Mouse (Mus musculus): Measurements from ENCODE around the gene Ccdc91. TPM values are rescaled to one million over a fixed set of nuclear protein-coding genes. Genes with fewer than 3 reads are reported as not detected.

Ccdc91 gene
- polyA plus RNA-seq, 1 experiment, result 16.5 TPM

DNA sequence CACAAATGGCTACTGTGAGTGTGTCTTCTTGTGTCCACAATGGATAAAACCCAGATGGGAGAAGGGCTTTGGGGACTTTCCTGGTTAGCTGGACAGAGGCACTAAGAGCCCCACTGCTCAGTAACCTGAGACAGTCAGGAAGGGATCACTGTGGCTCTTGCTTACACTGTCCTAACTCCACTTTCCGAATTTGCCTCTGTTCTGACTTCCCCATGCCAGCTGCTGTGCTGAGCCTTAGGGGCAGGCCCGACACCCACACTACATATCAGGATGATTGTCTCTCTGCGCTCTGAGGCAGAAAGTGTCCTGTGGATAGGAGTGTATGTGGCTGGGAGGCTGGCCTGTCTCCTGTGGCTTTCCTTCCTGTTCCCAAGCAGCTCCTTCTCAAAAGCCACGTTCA is 97.5 kb downstream of the Ccdc91 start:
- Histone ChIP-seq H3K27me3 (ENCODE audit: control insufficient read depth, insufficient read depth, low read length, poor library complexity, severe bottlenecking) (no peaks in the 10 kb centered on the region), H3K4me3 (ENCODE audit: low read depth, low read length) (no peak overlapping the region), H3K9me3 (replicated peaks; ENCODE audit: control insufficient read depth, insufficient read depth, low read length, poor library complexity, severe bottlenecking) (no peaks in the 10 kb centered on the region), H3K4me1 (ENCODE audit: control insufficient read depth, insufficient read depth, low read length) (no peaks in the 10 kb centered on the region), H3K9ac (ENCODE audit: low read depth, poor library complexity, severe bottlenecking) (no peak overlapping the region), H3K36me3 (ENCODE audit: control insufficient read depth, insufficient read depth, low read length, poor library complexity, severe bottlenecking) (no peaks in the 10 kb centered on the region), H3K27ac (ENCODE audit: insufficient read depth, low read length) (no peak overlapping the region)
- no peak for TF ChIP-seq CTCF (IDR thresholded peaks at IDR 0.05; ENCODE audit: low read depth, low read length)
- no peak for TF ChIP-seq EP300 (IDR thresholded peaks at IDR 0.05; ENCODE audit: insufficient read depth, low read depth, low read length)
- TF ChIP-seq POLR2A (IDR thresholded peaks at IDR 0.05; ENCODE audit: insufficient read depth, low read length), result no peak

DNA sequence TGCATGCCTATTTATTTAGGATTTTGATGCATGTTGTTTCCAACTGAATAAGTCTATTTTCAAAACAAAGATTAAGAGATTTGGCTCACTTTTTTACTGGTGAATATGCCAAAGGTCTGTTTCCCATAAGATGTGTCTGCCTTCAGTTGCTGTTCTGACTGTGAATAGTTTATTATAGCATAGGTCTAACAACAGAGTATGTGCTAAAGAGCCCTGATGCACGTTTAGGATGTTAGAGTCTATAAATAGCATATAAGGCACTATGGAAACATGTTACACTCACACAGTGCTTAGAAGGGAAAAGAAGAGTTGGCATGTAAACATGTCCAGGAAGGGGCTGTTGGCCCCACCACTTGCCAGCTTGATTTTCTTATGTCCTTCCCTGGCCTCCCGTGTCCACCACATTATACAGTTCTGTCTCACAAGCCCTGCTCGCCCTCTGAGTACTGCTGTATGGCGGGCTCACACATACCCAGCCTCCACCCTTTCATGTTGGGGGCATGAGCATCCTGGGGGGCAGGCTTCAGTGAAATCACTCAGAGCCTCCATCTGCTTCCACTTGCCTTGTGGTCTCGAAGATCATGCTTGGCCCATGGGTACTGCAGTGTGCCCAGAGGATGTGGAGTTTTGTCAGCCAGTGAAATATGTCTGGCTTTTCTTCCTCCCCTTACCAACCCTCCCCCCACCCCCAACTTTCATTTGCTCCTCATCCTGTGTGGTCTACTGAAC is 99.0 kb downstream of the Ccdc91 start:
- Histone ChIP-seq H3K36me3 (ENCODE audit: control insufficient read depth, insufficient read depth, low read length, poor library complexity, severe bottlenecking) (no peaks in the 10 kb centered on the region), H3K4me3 (ENCODE audit: low read depth, low read length) (no peak overlapping the region), H3K9ac (ENCODE audit: low read depth, poor library complexity, severe bottlenecking) (no peak overlapping the region), H3K4me1 (ENCODE audit: control insufficient read depth, insufficient read depth, low read length) (no peaks in the 10 kb centered on the region), H3K27me3 (ENCODE audit: control insufficient read depth, insufficient read depth, low read length, poor library complexity, severe bottlenecking) (no peaks in the 10 kb centered on the region), H3K9me3 (replicated peaks; ENCODE audit: control insufficient read depth, insufficient read depth, low read length, poor library complexity, severe bottlenecking) (no peaks in the 10 kb centered on the region), H3K27ac (ENCODE audit: insufficient read depth, low read length) (no peak overlapping the region)
- no peak for TF ChIP-seq EP300 (IDR thresholded peaks at IDR 0.05; ENCODE audit: insufficient read depth, low read depth, low read length)
- TF ChIP-seq CTCF (IDR thresholded peaks at IDR 0.05; ENCODE audit: low read depth, low read length), result no peak
- TF ChIP-seq POLR2A (IDR thresholded peaks at IDR 0.05; ENCODE audit: insufficient read depth, low read length), result no peak

DNA sequence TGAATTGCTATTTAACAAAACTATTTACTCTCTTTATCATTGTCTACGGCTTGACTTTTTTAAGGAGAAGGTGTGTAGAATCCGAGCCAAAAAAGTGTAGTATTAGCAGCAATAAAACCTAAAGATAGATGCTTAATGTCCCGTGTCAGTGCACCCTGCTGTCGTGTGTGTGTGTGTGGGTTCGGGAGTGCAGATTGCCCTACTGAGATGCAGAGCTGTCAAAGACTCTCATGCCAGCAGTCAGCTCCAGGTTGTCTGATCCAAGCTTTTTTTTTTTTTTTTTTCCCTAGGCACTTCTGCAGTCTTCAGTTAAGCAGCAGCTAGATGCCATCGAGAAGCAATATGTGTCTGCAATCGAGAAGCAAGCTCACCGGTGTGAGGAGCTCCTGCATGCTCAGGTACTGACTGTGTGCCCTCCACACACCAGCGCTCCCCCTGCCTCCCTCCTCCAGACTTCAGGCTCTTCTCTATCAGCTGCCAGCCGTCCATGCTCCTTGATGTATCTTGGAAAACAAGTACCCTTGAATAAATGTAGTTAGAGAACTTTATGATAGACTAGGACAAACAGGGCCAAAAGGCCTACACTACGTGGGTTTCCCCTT is 99.7 kb downstream of the Ccdc91 start:
- TF ChIP-seq CTCF (IDR thresholded peaks at IDR 0.05; ENCODE audit: low read depth, low read length), result no peak
- no peak for TF ChIP-seq EP300 (IDR thresholded peaks at IDR 0.05; ENCODE audit: insufficient read depth, low read depth, low read length)
- no peak for TF ChIP-seq POLR2A (IDR thresholded peaks at IDR 0.05; ENCODE audit: insufficient read depth, low read length)
- no peak overlapping the region for H3K4me3 ChIP-seq (ENCODE audit: low read depth, low read length)
- no peaks in the 10 kb centered on the region for H3K9me3 ChIP-seq (replicated peaks; ENCODE audit: control insufficient read depth, insufficient read depth, low read length, poor library complexity, severe bottlenecking)
- no peaks in the 10 kb centered on the region for H3K36me3 ChIP-seq (ENCODE audit: control insufficient read depth, insufficient read depth, low read length, poor library complexity, severe bottlenecking)
- no peaks in the 10 kb centered on the region for H3K4me1 ChIP-seq (ENCODE audit: control insufficient read depth, insufficient read depth, low read length)
- H3K27me3 ChIP-seq (ENCODE audit: control insufficient read depth, insufficient read depth, low read length, poor library complexity, severe bottlenecking), result no peaks in the 10 kb centered on the region
- no peak overlapping the region for H3K27ac ChIP-seq (ENCODE audit: insufficient read depth, low read length)
- H3K9ac ChIP-seq (ENCODE audit: low read depth, poor library complexity, severe bottlenecking), result no peak overlapping the region

DNA sequence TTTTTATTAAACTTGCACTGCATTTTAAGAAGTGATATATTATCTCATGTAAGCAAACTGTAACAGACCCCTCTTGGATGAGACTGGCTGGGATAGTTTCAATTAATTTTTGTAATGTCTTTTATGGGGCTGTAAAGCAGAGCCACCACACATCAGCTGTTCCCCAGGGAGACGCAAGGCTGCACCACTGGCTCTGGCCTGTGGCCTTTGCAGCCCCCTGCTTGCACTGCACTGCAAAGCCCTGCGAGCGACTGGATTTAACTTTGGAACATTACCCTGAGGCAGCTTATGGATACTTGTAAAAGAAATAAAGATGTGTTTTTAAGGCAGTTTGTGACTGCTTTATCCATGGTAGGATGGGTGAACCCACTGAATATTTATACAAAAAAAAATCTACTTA is 112.0 kb downstream of the Ccdc91 start:
- Histone ChIP-seq H3K9me3 (replicated peaks; ENCODE audit: control insufficient read depth, insufficient read depth, low read length, poor library complexity, severe bottlenecking) (no peaks in the 10 kb centered on the region), H3K36me3 (ENCODE audit: control insufficient read depth, insufficient read depth, low read length, poor library complexity, severe bottlenecking) (no peaks in the 10 kb centered on the region), H3K27ac (ENCODE audit: insufficient read depth, low read length) (no peak overlapping the region), H3K4me3 (ENCODE audit: low read depth, low read length) (no peak overlapping the region), H3K27me3 (ENCODE audit: control insufficient read depth, insufficient read depth, low read length, poor library complexity, severe bottlenecking) (no peaks in the 10 kb centered on the region), H3K4me1 (ENCODE audit: control insufficient read depth, insufficient read depth, low read length) (no peaks in the 10 kb centered on the region), H3K9ac (ENCODE audit: low read depth, poor library complexity, severe bottlenecking) (no peak overlapping the region)
- TF ChIP-seq CTCF (IDR thresholded peaks at IDR 0.05; ENCODE audit: low read depth, low read length) (no peak), EP300 (IDR thresholded peaks at IDR 0.05; ENCODE audit: insufficient read depth, low read depth, low read length) (no peak), POLR2A (IDR thresholded peaks at IDR 0.05; ENCODE audit: insufficient read depth, low read length) (no peak)

DNA sequence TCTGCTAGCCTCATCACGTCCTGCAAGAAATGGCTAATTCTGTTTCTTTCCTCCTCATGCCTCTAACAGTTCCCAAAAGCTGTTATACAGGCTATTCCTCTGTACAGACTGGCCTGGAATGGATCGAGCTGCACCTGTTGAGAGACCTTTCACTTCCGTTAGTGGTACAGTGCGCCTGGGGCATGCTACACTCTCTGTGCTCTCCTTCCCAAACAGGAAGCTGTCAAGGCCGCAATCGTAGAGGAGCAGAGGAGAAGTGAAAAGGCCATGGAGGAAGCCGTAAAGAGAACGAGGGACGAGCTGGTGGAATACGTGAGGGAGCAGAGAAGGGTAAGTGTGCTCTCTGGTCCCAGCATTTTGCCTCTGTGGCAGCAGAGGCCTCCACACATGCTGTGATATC is 131.0 kb downstream of the Ccdc91 start:
- no peak for TF ChIP-seq CTCF (IDR thresholded peaks at IDR 0.05; ENCODE audit: low read depth, low read length)
- no peak for TF ChIP-seq EP300 (IDR thresholded peaks at IDR 0.05; ENCODE audit: insufficient read depth, low read depth, low read length)
- no peak for TF ChIP-seq POLR2A (IDR thresholded peaks at IDR 0.05; ENCODE audit: insufficient read depth, low read length)
- H3K27me3 ChIP-seq (ENCODE audit: control insufficient read depth, insufficient read depth, low read length, poor library complexity, severe bottlenecking), result no peaks in the 10 kb centered on the region
- no peak overlapping the region for H3K9ac ChIP-seq (ENCODE audit: low read depth, poor library complexity, severe bottlenecking)
- H3K4me3 ChIP-seq (ENCODE audit: low read depth, low read length), result no peak overlapping the region
- H3K27ac ChIP-seq (ENCODE audit: insufficient read depth, low read length), result no peak overlapping the region
- H3K4me1 ChIP-seq (ENCODE audit: control insufficient read depth, insufficient read depth, low read length), result no peaks in the 10 kb centered on the region
- no peaks in the 10 kb centered on the region for H3K9me3 ChIP-seq (replicated peaks; ENCODE audit: control insufficient read depth, insufficient read depth, low read length, poor library complexity, severe bottlenecking)
- H3K36me3 ChIP-seq (ENCODE audit: control insufficient read depth, insufficient read depth, low read length, poor library complexity, severe bottlenecking), result no peaks in the 10 kb centered on the region

DNA sequence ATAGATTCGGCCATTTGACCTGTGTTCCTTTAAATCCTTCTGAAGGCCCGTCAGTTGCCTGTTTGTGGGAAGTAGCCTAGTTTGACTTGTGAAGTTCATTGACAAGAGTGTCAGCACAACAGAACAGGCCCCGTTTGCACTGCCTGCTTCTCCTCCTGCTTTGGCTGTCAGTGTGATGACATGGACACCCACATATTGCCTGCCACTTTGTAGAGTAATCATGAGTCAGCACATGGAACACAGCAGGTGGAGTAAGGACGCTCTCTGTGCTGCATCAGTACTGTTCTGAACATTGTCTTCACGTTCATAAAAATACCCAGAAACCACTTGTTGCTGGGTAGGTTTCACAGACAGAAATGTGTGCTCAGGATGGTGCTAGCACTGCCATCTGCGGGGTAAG is 132.0 kb downstream of the Ccdc91 start:
- Histone ChIP-seq H3K4me3 (ENCODE audit: low read depth, low read length) (no peak overlapping the region), H3K9me3 (replicated peaks; ENCODE audit: control insufficient read depth, insufficient read depth, low read length, poor library complexity, severe bottlenecking) (no peaks in the 10 kb centered on the region), H3K4me1 (ENCODE audit: control insufficient read depth, insufficient read depth, low read length) (no peaks in the 10 kb centered on the region), H3K27me3 (ENCODE audit: control insufficient read depth, insufficient read depth, low read length, poor library complexity, severe bottlenecking) (no peaks in the 10 kb centered on the region), H3K27ac (ENCODE audit: insufficient read depth, low read length) (no peak overlapping the region), H3K9ac (ENCODE audit: low read depth, poor library complexity, severe bottlenecking) (no peak overlapping the region), H3K36me3 (ENCODE audit: control insufficient read depth, insufficient read depth, low read length, poor library complexity, severe bottlenecking) (no peaks in the 10 kb centered on the region)
- no peak for TF ChIP-seq CTCF (IDR thresholded peaks at IDR 0.05; ENCODE audit: low read depth, low read length)
- no peak for TF ChIP-seq POLR2A (IDR thresholded peaks at IDR 0.05; ENCODE audit: insufficient read depth, low read length)
- TF ChIP-seq EP300 (IDR thresholded peaks at IDR 0.05; ENCODE audit: insufficient read depth, low read depth, low read length), result no peak

Measured in ES-Bruce4 (cell line).